In genomic region chr2:85255610-85256009, GRCm38 (mm10) we compare ENCODE assay signal across 17 mouse cellular contexts. TPM values are rescaled to one million over a fixed set of nuclear protein-coding genes. Genes with fewer than 3 reads are reported as not detected.
"Had no signal": no experiment of that assay in that cellular context is flagged by ENCODE, and none has a peak within 500 bp of the region (broad histone marks: within the 10 kb centered on the region; RNA-seq: fewer than 3 reads in every experiment).

No protein-coding gene starts in this region.

- H3K4me1 ChIP-seq: neural tube, embryonic 12.5 days; stomach, embryonic 15.5 days had no signal

- H3K4me3 ChIP-seq: neural tube, embryonic 12.5 days; neural tube, embryonic 13.5 days; neural tube, embryonic 15.5 days; stomach, embryonic 15.5 days had no signal

- H3K27ac ChIP-seq: neural tube, embryonic 12.5 days; neural tube, embryonic 13.5 days; neural tube, embryonic 15.5 days; stomach, embryonic 15.5 days had no signal

- H3K9me3 ChIP-seq: neural tube, embryonic 12.5 days; neural tube, embryonic 13.5 days; neural tube, embryonic 15.5 days; stomach, embryonic 15.5 days had no signal

- H3K9ac ChIP-seq: neural tube, embryonic 12.5 days; neural tube, embryonic 13.5 days; neural tube, embryonic 15.5 days; stomach, embryonic 15.5 days had no signal

- DNase-seq: retina, postnatal 1 day; right cerebral cortex, adult 18-20 months; right cerebral cortex, postnatal 14 days; right cerebral cortex, postnatal 25 days; right cerebral cortex, postnatal 4 days; spleen, adult 18-20 months; thymus, adult 18-20 months; thymus, adult 2 months; thymus, postnatal 14 days; thymus, postnatal 25 days; thymus, postnatal 36 days; thymus, postnatal 4 days had no signal

- H3K27me3 ChIP-seq: neural tube, embryonic 12.5 days; neural tube, embryonic 13.5 days; neural tube, embryonic 15.5 days; stomach, embryonic 15.5 days had no signal

- H3K4me2 ChIP-seq: neural tube, embryonic 12.5 days; neural tube, embryonic 13.5 days; neural tube, embryonic 15.5 days; stomach, embryonic 15.5 days had no signal

- H3K36me3 ChIP-seq: neural tube, embryonic 12.5 days; neural tube, embryonic 13.5 days; neural tube, embryonic 15.5 days; stomach, embryonic 15.5 days had no signal

RNA-seq across cellular contexts. Expression of gene Lrrc55, which starts 58.6 kb away (rescaled TPM):
- total RNA-seq: neutrophil, adult 5-6 weeks had no signal
